Mouse (Mus musculus) B cell, adult 2 months (primary cell): ENCODE data around the gene Rgs9.
"Not testable (repeated sequence)": the region's sequence is repeated elsewhere in the genome, so short reads cannot be mapped to it uniquely, and the experiment has no call there.

Source experiments
- DNase-seq, 2 experiments: peaks; one replicate each; pipeline ENCODE4 v3.0.0; 2022

Gene Rgs9

GRCm38 (mm10) chr11:109305680-109306079 lies 7.8 kb upstream of the Rgs9 start:
- no peak for DNase-seq

- no peak for DNase-seq
Observed at GRCm38 (mm10) chr11:109302338-109302737, 4.4 kb upstream of the Rgs9 start.

GRCm38 (mm10) chr11:109297031-109297430 lies 898 bp downstream of the Rgs9 start:
- DNase-seq = no peak

- no peak for DNase-seq
Observed at GRCm38 (mm10) chr11:109292056-109292455, 5.9 kb downstream of the Rgs9 start.

- DNase-seq = not testable (repeated sequence)
Observed at GRCm38 (mm10) chr11:109289378-109289777, 8.6 kb downstream of the Rgs9 start.

- no peak for DNase-seq
Observed at GRCm38 (mm10) chr11:109284811-109285210, 13.1 kb downstream of the Rgs9 start.

GRCm38 (mm10) chr11:109278186-109278585 lies 19.7 kb downstream of the Rgs9 start:
- no peak for DNase-seq

GRCm38 (mm10) chr11:109271399-109271798 lies 26.5 kb downstream of the Rgs9 start:
- peak in 1 of 2 experiments; percentile 19 for DNase-seq

- peak in 1 of 2 experiments; percentile 8 for DNase-seq
Observed at GRCm38 (mm10) chr11:109270366-109270765, 27.6 kb downstream of the Rgs9 start.

GRCm38 (mm10) chr11:109269662-109270341 lies 28.1 kb downstream of the Rgs9 start:
- DNase-seq = no peak

GRCm38 (mm10) chr11:109269283-109269661 lies 28.7 kb downstream of the Rgs9 start:
- no peak for DNase-seq

- no peak for DNase-seq
Observed at GRCm38 (mm10) chr11:109266161-109266910, 31.6 kb downstream of the Rgs9 start.

GRCm38 (mm10) chr11:109264159-109264768 lies 33.7 kb downstream of the Rgs9 start:
- no peak for DNase-seq

GRCm38 (mm10) chr11:109260561-109260960 lies 37.4 kb downstream of the Rgs9 start:
- DNase-seq = no peak

- no peak for DNase-seq
Observed at GRCm38 (mm10) chr11:109258941-109259910, 38.7 kb downstream of the Rgs9 start.

- no peak for DNase-seq
Observed at GRCm38 (mm10) chr11:109257824-109258223, 40.1 kb downstream of the Rgs9 start.

- DNase-seq = no peak
Observed at GRCm38 (mm10) chr11:109255022-109255421, 42.9 kb downstream of the Rgs9 start.

- DNase-seq = no peak
Observed at GRCm38 (mm10) chr11:109252483-109252882, 45.4 kb downstream of the Rgs9 start.

GRCm38 (mm10) chr11:109250566-109250965 lies 47.4 kb downstream of the Rgs9 start:
- no peak for DNase-seq

GRCm38 (mm10) chr11:109246920-109247319 lies 51.0 kb downstream of the Rgs9 start:
- no peak for DNase-seq

GRCm38 (mm10) chr11:109244635-109245360 lies 53.1 kb downstream of the Rgs9 start:
- DNase-seq = peak; percentile 45 to 51

- no peak for DNase-seq
Observed at GRCm38 (mm10) chr11:109240126-109240525, 57.8 kb downstream of the Rgs9 start.
